ENCODE assay signal across 7 mouse cellular contexts in genomic region chr12:86890091-86890720, GRCm38 (mm10). TPM values are rescaled to one million over a fixed set of nuclear protein-coding genes. Genes with fewer than 3 reads are reported as not detected.
DNase-seq lines count a peak whose midpoint lies in the region; ATAC-seq and TF ChIP-seq lines count a peak whose summit lies in the region.

No protein-coding gene starts in this region.

- H3K27ac ChIP-seq in neural tube, embryonic 11.5 days (ENCODE audit: low read depth, low read length), result peak overlapping the region; percentile 7; the same call in 1 of the 2 replicates
- peak overlapping the region; percentile 94; the same call in 1 of the 2 replicates for H3K27ac ChIP-seq in hindbrain, embryonic 11.5 days (ENCODE audit: low read depth, low read length)
- peak overlapping the region; percentile 48; the same call in 1 of the 2 replicates for H3K27ac ChIP-seq in limb, embryonic 14.5 days (replicated peaks; ENCODE audit: low read depth, low read length)
- H3K27ac ChIP-seq in stomach, postnatal 0 days (replicated peaks), result peak overlapping the region; percentile 99

- no peak for TF ChIP-seq EP300 in stomach, postnatal 0 days (optimal IDR thresholded peaks at IDR 0.05)

- no peaks in the 10 kb centered on the region for H3K36me3 ChIP-seq in neural tube, embryonic 11.5 days (ENCODE audit: control insufficient read depth, insufficient read depth, low read length)
- no peaks in the 10 kb centered on the region for H3K36me3 ChIP-seq in hindbrain, embryonic 11.5 days (ENCODE audit: control insufficient read depth, insufficient read depth, low read length)
- no peaks in the 10 kb centered on the region for H3K36me3 ChIP-seq in limb, embryonic 14.5 days (ENCODE audit: control insufficient read depth, insufficient read depth, low read length)
- no peaks in the 10 kb centered on the region for H3K36me3 ChIP-seq in stomach, postnatal 0 days (ENCODE audit: control insufficient read depth, insufficient read depth, low read length)

- no peak overlapping the region for H3K9ac ChIP-seq in neural tube, embryonic 11.5 days (ENCODE audit: low read length)
- no peak overlapping the region; the same call in 1 of the 2 replicates for H3K9ac ChIP-seq in hindbrain, embryonic 11.5 days (ENCODE audit: low read depth, low read length)
- H3K9ac ChIP-seq in limb, embryonic 14.5 days (ENCODE audit: low read depth, low read length, severe bottlenecking), result no peak overlapping the region
- 0 out of 2 replicates have a peak overlapping the region, but pooled peaks have one; percentile 13 for H3K9ac ChIP-seq in stomach, postnatal 0 days (ENCODE audit: low read length)

- peaks cover 56% of the 10 kb centered on the region for H3K4me1 ChIP-seq in neural tube, embryonic 11.5 days (ENCODE audit: control insufficient read depth, insufficient read depth, low read length)
- H3K4me1 ChIP-seq in hindbrain, embryonic 11.5 days (replicated peaks; ENCODE audit: control insufficient read depth, insufficient read depth, low read length), result peaks cover 43% of the 10 kb centered on the region
- peaks cover 83% of the 10 kb centered on the region for H3K4me1 ChIP-seq in limb, embryonic 14.5 days (ENCODE audit: control insufficient read depth, insufficient read depth, low read length)
- peaks cover 27% of the 10 kb centered on the region for H3K4me1 ChIP-seq in stomach, postnatal 0 days (replicated peaks; ENCODE audit: control insufficient read depth, insufficient read depth)

- H3K4me2 ChIP-seq in neural tube, embryonic 11.5 days (ENCODE audit: low read depth), result no peak overlapping the region
- no peak overlapping the region for H3K4me2 ChIP-seq in hindbrain, embryonic 11.5 days (replicated peaks; ENCODE audit: low read depth, low read length)
- no peak overlapping the region for H3K4me2 ChIP-seq in limb, embryonic 14.5 days (replicated peaks; ENCODE audit: low read depth, low read length, severe bottlenecking)
- H3K4me2 ChIP-seq in stomach, postnatal 0 days (replicated peaks; ENCODE audit: low read depth), result 0 out of 2 replicates have a peak overlapping the region, but pooled peaks have one; percentile 11

- no peak for TF ChIP-seq POLR2A in limb, embryonic 14.5 days (IDR thresholded peaks at IDR 0.05; ENCODE audit: borderline replicate concordance, extremely low read depth, insufficient read depth, insufficient read length)

- peaks cover 3% of the 10 kb centered on the region; the same call in 1 of the 2 replicates for H3K27me3 ChIP-seq in neural tube, embryonic 11.5 days (ENCODE audit: control insufficient read depth, insufficient read depth, low read length)
- H3K27me3 ChIP-seq in hindbrain, embryonic 11.5 days (ENCODE audit: control insufficient read depth, insufficient read depth, low read length), result peaks cover 2% of the 10 kb centered on the region; the same call in 1 of the 2 replicates
- H3K27me3 ChIP-seq in limb, embryonic 14.5 days (ENCODE audit: control insufficient read depth, insufficient read depth, low read length), result no peaks in the 10 kb centered on the region
- no peaks in the 10 kb centered on the region for H3K27me3 ChIP-seq in stomach, postnatal 0 days (ENCODE audit: control insufficient read depth, insufficient read depth, low read length)

- no peaks in the 10 kb centered on the region for H3K9me3 ChIP-seq in neural tube, embryonic 11.5 days (ENCODE audit: control insufficient read depth, low read length)
- no peaks in the 10 kb centered on the region for H3K9me3 ChIP-seq in hindbrain, embryonic 11.5 days (ENCODE audit: control insufficient read depth, low read length)
- H3K9me3 ChIP-seq in limb, embryonic 14.5 days (ENCODE audit: control insufficient read depth, low read length), result no peaks in the 10 kb centered on the region
- H3K9me3 ChIP-seq in stomach, postnatal 0 days (ENCODE audit: control insufficient read depth, low read length), result no peaks in the 10 kb centered on the region

- ATAC-seq in neural tube, embryonic 11.5 days (ENCODE audit: insufficient read depth, low FRiP score, low TSS enrichment), result no peak
- ATAC-seq in hindbrain, embryonic 11.5 days (ENCODE audit: low FRiP score), result no peak
- ATAC-seq in limb, embryonic 14.5 days (ENCODE audit: low FRiP score, low read depth), result no peak
- no peak for ATAC-seq in stomach, postnatal 0 days (ENCODE audit: low FRiP score, low TSS enrichment)

- H3K4me3 ChIP-seq in neural tube, embryonic 11.5 days (ENCODE audit: low read depth, low read length), result no peak overlapping the region
- no peak overlapping the region for H3K4me3 ChIP-seq in hindbrain, embryonic 11.5 days (ENCODE audit: low read depth, low read length)
- H3K4me3 ChIP-seq in limb, embryonic 14.5 days (replicated peaks; ENCODE audit: low read length), result no peak overlapping the region
- no peak overlapping the region for H3K4me3 ChIP-seq in stomach, postnatal 0 days (ENCODE audit: low read depth, low read length)

- peak; percentile 38; the same call in 1 of the 2 replicates for TF ChIP-seq CTCF in stomach, postnatal 0 days (IDR thresholded peaks at IDR 0.05; ENCODE audit: low read depth)

- 51% methylated on average over 12 of the region's 12 CpGs for WGBS in neural tube, embryonic 11.5 days
- WGBS in hindbrain, embryonic 11.5 days, result 43% methylated on average over 12 of the region's 12 CpGs
- 65% methylated on average over 12 of the region's 12 CpGs for WGBS in limb, embryonic 14.5 days
- WGBS in stomach, postnatal 0 days, result 55% methylated on average over 12 of the region's 12 CpGs

- DNase-seq in neural tube, embryonic 11.5 days (ENCODE audit: low spot score), result no peak
- no peak for DNase-seq in neural tube, embryonic 10.5 days (ENCODE audit: extremely low spot score, low spot score)
- no peak for DNase-seq in hindbrain, embryonic 11.5 days (ENCODE audit: low spot score)
- DNase-seq in limb, embryonic 14.5 days (ENCODE audit: low spot score), result no peak
- DNase-seq in stomach, postnatal 0 days (ENCODE audit: low spot score), result no peak
- no peak for DNase-seq in spleen, postnatal 10 days (ENCODE audit: low spot score in 2 of 2)
- DNase-seq in urinary bladder, postnatal 4 days (ENCODE audit: low spot score in 2 of 2), result no peak

RNA-seq across cellular contexts. Expression of gene Irf2bpl, which starts 5.6 kb away (rescaled TPM):
- polyA plus RNA-seq in neural tube, embryonic 11.5 days (2014; fragmentation: Nextera tagmentation; extraction: Ambion mirVana), result 19.4 and 20.6 TPM in 2 replicates
- 16.0 and 21.3 TPM in 2 replicates for polyA plus RNA-seq in hindbrain, embryonic 11.5 days (2014; fragmentation: Nextera tagmentation; extraction: Ambion mirVana)
- polyA plus RNA-seq in limb, embryonic 14.5 days (2012; rRNA removed), result 37.1 and 50.8 TPM in 2 replicates
- 33.9 and 37.0 TPM in 2 replicates for polyA plus RNA-seq in limb, embryonic 14.5 days (2014; fragmentation: Nextera tagmentation; extraction: Ambion mirVana)
- 19.1 and 19.8 TPM in 2 replicates for polyA plus RNA-seq in stomach, postnatal 0 days (2015; fragmentation: Nextera tagmentation; extraction: Ambion mirVana)

RNA-seq across cellular contexts. Expression of gene Cipc, which starts 56.6 kb away (rescaled TPM):
- 40.1 and 42.8 TPM in 2 replicates for polyA plus RNA-seq in neural tube, embryonic 11.5 days (2014; fragmentation: Nextera tagmentation; extraction: Ambion mirVana)
- 32.2 and 39.5 TPM in 2 replicates for polyA plus RNA-seq in hindbrain, embryonic 11.5 days (2014; fragmentation: Nextera tagmentation; extraction: Ambion mirVana)
- polyA plus RNA-seq in limb, embryonic 14.5 days (2012; rRNA removed), result 31.3 and 40.7 TPM in 2 replicates
- polyA plus RNA-seq in limb, embryonic 14.5 days (2014; fragmentation: Nextera tagmentation; extraction: Ambion mirVana), result 20.0 and 21.4 TPM in 2 replicates
- polyA plus RNA-seq in stomach, postnatal 0 days (2015; fragmentation: Nextera tagmentation; extraction: Ambion mirVana), result 10.1 and 10.8 TPM in 2 replicates

Comparison
In these comparisons a context has a peak if more than half of its experiments do, and no peak if none do; other contexts are left out.
1. H3K27ac ChIP-seq: peak in every context shown above with its lines; median percentile 99 in stomach, postnatal 0 days; 94 in hindbrain, embryonic 11.5 days; 48 in limb, embryonic 14.5 days; 7 in neural tube, embryonic 11.5 days.